Mouse (Mus musculus): ENCODE measurements around the gene Tmod4.

GRCm38 (mm10) chr3:95130081-95130480, 5.8 kb downstream of the Tmod4 start:
- no peak for TF ChIP-seq ETS1 (IDR thresholded peaks at IDR 0.05; ENCODE audit: low read depth, low read length)
- TF ChIP-seq POLR2AphosphoS5 (IDR thresholded peaks at IDR 0.05; ENCODE audit: borderline replicate concordance, low read depth, low read length), result no peak
- TF ChIP-seq TAL1 (IDR thresholded peaks at IDR 0.05; ENCODE audit: low read length), result no peak
- no peak for TF ChIP-seq POLR2A (IDR thresholded peaks at IDR 0.05; ENCODE audit: control insufficient read depth in 1 of 2, insufficient read depth in 1 of 2, low read depth in 1 of 2, low read length in 2 of 2, poor library complexity in 1 of 2)
- TF ChIP-seq CTCF (IDR thresholded peaks at IDR 0.05 in 2 of 3, conservative IDR thresholded peaks at IDR 0.05 in 1 of 3; ENCODE audit: control insufficient read depth in 1 of 3, insufficient read depth in 1 of 3, low read depth in 2 of 3, low read length in 3 of 3, poor library complexity in 1 of 3, severe bottlenecking in 1 of 3), result no peak
- no peak for TF ChIP-seq TBP (IDR thresholded peaks at IDR 0.05; ENCODE audit: low read depth, low read length)
- TF ChIP-seq BHLHE40 (IDR thresholded peaks at IDR 0.05; ENCODE audit: borderline replicate concordance, low read depth, low read length), result no peak
- TF ChIP-seq USF1 (IDR thresholded peaks at IDR 0.05; ENCODE audit: low read depth, low read length), result no peak
- no peak for TF ChIP-seq MAX (IDR thresholded peaks at IDR 0.05; ENCODE audit: low read length)
- TF ChIP-seq MXI1 (IDR thresholded peaks at IDR 0.05; ENCODE audit: low read depth, low read length), result no peak
- TF ChIP-seq RAD21 (IDR thresholded peaks at IDR 0.05; ENCODE audit: low read depth, low read length), result no peak
- no peak for TF ChIP-seq TCF12 (IDR thresholded peaks at IDR 0.05; ENCODE audit: low read depth, low read length)

Measured in MEL (cell line).